Mouse (Mus musculus): ENCODE data around the gene Sccpdh. TPM values are rescaled to one million over a fixed set of nuclear protein-coding genes. Genes with fewer than 3 reads are reported as not detected.
A peak's percentile ranks its signal among the peaks of the same experiment; 100 is the strongest.
"Not testable (repeated sequence)": the region's sequence is repeated elsewhere in the genome, so short reads cannot be mapped to it uniquely, and the experiment has no call there.

Gene Sccpdh
- 15.1 and 17.0 TPM in 2 replicates for polyA plus RNA-seq (2012; rRNA removed)

DNA sequence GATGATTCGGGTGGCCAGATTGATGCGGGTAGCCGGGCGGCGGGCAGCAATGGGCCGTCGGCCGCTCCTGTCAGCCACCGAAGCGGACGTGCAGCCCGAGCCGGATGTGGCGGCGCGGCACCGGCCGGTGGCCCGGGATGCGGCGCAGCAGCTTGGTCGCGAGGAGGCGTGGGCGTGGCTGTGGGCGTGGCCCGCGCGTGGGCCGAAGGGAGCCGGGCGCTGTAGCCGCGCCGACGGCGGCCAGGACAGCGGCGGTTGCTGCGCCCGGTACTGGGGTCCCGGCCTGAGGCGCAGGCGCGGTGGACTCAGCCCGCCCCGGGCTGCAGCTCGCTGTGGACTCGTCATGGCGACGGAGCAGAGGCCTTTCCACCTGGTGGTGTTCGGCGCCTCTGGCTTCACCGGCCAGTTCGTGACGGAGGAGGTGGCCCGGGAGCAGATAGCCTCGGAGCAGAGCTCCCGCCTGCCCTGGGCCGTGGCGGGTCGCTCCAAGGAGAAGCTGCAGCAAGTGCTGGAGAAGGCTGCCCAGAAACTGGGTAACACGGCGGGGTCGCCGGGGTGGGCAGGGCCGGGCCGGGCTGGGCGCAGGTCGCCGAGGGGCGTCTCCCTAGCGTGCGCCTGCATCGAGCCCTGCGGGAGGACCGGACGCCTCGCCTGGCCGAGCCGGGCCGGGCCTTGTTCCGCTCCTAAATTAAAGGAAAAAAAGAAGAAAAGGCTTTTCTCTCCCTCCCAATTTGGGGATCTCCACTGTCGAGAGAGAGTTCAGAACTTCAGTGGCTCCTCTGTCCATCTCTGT, at the start of gene Sccpdh:
Gene Sccpdh (plus strand): TSS at position 198 of the 793 bp plus-strand sequence.
- under 1% methylated on average over 84 of the region's 84 CpGs for WGBS
- DNase-seq (ENCODE audit: low read depth, low spot score): no peak

DNA sequence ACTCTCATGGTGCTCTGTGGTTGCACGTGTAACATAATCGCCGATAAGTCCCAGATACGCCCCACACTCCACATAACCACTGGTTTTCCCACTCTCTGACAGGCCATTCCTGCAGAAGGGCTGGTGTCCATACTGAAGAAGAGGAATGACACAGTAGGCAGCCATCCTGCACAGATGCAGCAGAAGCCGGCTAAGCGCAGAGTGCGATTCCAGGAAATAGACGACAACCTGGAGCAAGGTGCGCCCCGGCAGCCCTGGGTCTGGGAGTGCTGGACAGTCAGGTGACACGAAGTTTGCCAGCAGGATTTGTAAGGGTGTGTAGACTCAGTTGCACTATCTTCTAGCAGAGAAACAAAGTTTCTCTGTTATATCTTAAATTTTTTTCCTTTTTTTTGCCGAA, 45.3 kb upstream of the Sccpdh start:
- no peak for DNase-seq (ENCODE audit: low read depth, low spot score)
- 90% methylated on average over 12 of the region's 12 CpGs for WGBS

DNA sequence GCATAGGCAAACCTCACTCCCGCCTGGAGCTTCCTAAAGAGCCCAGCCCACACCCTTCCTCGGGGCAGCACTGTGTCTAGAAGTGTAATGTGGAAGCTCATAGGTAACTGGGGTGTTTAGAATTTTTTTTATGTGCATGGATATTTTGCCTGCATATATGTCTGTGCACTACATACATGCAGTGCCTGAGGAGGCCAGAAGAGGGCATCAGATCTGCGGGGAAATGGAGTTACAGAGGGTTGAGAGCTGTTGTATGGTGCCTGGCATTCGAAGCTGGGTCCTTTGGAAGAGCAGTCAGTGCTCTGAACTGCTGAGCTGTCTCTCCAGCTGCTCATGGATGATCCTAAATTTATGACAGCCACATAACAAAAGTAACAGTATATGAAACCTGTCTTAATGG, 44.4 kb upstream of the Sccpdh start:
- WGBS: 60% methylated on average over 4 of the region's 4 CpGs
- DNase-seq (ENCODE audit: low read depth, low spot score): no peak

DNA sequence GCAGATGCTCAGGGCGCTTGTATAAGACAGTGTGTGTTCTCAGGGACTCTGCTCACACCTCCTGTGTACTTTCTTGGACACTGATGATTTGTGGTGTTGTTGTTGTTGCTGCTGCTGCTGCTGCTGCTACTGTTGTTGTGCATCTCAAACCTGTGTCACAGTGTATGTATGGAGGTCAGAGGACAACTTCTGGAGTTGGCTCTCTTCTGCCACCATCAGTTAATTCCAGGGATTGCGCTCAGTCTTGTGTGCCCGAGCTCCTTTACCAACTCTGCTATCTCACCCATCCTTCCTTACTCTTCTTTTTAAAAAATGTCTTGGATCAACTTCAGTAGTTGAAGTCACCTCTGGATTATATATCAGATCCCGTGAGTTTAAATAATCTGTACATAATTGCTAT, 43.7 kb upstream of the Sccpdh start:
- 65% methylated on average over 4 of the region's 4 CpGs for WGBS
- no peak for DNase-seq (ENCODE audit: low read depth, low spot score)

DNA sequence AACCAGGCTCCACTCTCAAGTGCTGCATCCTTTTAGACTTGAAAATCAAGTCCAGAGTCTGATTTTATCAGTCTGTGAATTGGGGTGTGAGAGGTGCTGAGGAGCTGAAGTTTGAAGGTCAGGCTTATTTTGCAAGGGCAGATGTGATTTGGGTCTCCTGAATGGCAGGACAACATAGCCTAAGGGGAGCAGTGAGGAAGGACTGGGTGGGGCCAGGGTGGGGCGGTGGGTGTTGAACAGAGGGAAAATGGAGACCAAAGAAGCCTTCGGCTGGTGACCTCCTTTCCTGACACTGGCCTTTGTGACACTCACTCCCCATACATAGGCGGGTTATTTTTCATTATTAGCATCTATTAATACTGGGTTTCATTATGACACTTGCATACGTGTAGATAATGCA, 40.2 kb upstream of the Sccpdh start:
- 81% methylated on average over 4 of the region's 4 CpGs for WGBS

DNA sequence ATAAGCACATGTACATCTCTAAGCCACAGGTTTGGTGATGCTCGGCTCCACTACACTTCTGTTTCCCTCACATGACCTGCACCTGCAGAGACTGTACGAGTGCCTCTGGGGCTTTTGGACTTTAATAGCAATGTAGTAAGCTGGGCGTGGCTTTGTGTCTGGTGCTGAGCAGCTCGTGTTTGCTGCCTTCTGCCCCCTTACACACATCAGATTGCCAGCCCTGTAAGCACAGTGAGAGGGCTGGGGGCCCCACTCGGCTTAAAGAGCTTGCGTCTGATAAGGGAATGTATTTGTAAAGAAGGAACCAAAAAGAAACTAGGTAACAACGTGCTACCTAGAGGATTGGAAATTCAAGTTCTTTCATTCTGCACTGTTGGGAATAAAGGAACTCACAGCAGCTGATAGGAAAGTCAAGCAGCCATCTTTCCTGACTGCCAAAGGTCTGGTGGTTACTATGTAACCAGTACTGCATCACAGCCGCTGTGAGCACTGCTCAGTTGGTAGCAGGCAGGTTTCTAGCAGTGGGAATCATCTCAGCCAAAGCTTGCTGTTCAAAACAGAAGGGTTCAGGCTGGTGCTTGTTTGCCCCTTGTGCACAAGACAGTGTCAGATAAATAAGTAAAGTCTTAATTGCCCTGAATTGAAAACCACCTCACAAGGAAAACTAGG, 39.4 kb upstream of the Sccpdh start:
- 30% methylated on average over 8 of the region's 8 CpGs for WGBS
- DNase-seq (ENCODE audit: low read depth, low spot score): no peak

More for the DNA sequence above, 40.2 kb upstream of the Sccpdh start:
- DNase-seq (ENCODE audit: low read depth, low spot score): no peak

DNA sequence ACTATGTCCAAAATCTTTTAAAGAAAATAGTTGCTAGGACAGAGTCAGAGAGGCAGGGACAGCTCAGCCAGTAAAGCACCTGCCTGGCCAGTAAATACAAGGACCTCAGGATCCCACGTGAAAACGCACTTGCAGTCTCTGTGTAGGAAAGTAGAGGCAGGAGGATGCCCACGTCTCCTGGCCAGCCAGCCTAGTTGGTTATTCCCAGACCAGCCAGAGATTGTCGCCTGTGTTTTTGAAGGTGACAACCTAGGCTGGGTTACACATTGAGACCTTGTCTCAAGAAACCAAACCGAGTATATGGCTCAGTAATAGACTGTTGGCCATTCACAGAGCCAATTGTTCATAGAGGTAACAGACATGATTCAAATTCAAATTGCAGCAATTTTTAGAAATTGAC, 38.7 kb upstream of the Sccpdh start:
- no peak for DNase-seq (ENCODE audit: low read depth, low spot score)
- 76% methylated on average over 5 of the region's 5 CpGs for WGBS

DNA sequence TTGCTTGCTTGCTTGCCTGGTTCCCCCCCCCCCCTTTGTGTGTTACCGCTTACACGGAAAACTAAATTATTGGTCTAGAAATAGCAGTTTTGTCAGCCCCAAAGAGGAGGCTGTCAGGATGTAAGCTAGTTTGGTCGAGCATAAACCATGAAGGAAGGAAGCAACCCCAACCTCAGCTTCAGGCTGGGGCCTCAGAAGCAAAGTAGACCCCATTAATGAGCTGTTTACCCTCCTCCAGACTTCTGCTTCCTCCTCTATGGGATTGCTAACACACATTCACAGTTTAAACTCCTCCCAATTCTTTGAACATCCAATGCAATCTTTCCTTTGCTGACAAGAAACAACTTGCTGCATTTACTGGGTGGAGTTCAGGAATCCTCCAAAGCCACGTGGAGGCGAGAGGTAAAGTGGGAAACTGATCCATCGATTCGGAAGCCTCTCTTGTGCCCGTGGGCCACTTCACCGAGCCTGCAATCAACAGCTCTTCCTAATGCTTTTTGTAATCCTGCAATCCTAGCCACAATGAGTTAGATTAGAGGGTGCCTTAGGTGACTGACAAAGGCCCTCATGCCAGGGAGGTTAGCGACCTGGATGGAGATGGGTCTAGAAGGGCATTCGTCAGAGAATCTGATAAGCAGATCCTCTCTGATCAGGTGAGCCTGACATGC, 35.1 kb upstream of the Sccpdh start:
- DNase-seq (ENCODE audit: low read depth, low spot score): no peak
- WGBS: 78% methylated on average over 11 of the region's 11 CpGs

DNA sequence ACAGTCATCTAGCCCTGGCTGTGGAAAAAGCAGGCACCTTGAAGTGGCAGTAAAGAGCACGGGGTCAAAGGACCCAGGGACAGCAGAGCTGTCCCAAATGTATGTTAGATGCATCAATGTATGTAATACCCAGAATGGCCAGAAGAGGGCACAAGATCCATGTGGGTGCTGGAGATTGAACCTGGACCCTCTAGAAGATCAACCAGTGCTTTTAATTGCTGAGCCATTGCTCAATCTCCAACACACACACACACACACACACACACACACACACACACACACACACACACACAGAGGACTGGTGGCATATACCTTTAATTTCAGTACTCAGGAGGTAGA, 34.6 kb upstream of the Sccpdh start:
- WGBS: 14% methylated on average over 1 of the region's 1 CpGs
- no peak for DNase-seq (ENCODE audit: low read depth, low spot score)

DNA sequence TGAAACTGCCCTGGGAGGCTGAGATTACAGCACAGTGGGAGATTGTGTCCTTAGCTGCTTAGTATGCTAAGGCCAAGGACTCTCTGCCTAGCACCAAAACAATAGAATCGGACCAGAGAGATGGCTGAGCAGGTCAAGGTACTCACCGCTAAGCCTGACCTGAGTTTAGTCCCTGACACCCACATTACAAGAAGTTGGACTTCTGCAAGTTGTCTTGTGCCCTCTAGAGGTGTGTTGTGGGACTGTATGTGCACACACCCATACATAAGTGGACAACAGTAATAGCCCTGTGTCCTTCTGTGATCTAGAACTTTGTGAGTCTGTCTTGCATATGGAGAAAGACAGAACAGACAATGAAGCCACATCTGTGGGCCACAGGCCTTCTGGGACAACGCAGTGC, 33.9 kb upstream of the Sccpdh start:
- DNase-seq (ENCODE audit: low read depth, low spot score): no peak
- WGBS: 86% methylated on average over 3 of the region's 3 CpGs

DNA sequence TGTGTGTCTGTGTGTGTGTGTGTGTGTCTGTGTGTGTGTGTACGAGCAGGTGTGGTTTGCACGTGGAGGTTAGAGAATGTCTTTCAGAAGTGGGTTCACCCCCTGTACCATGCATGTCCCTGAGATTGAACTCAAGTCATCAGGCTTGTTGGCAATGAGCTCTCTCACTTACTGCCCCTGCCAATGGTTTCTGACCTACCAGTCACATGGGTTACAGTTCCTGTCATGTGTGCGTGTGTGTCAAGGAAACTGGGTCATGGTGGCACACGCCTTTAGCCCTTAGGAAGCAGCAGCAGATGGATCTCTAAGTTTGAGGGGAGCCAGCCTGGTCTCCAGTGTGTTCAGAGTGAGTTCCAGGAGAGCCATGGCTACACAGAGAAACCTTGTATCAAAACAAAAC, 25.3 kb upstream of the Sccpdh start:
- DNase-seq (ENCODE audit: low read depth, low spot score): no peak

DNA sequence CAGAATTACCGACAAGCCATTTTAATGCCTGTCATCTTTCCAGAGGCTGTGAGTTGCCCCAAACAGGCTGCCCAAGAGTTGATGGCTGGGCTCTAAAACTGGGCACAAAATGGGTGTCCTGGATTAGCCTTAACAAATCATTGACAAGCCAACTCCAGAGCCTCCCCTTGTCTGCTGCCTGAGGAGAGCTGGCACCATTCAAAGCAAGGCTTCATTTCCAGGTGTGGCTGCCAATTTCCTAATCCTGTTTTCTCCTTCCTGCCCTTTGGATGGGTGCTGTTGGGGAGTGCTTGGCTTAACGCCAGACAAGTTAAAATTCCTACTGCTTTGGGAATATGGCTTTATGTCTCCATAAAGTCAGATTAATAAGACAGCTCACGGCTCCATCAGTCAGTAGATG, 23.9 kb upstream of the Sccpdh start:
- 24% methylated on average over 3 of the region's 3 CpGs for WGBS
- DNase-seq (ENCODE audit: low read depth, low spot score): no peak

More for the DNA sequence above, 25.3 kb upstream of the Sccpdh start:
- WGBS: 73% methylated on average over 4 of the region's 4 CpGs

DNA sequence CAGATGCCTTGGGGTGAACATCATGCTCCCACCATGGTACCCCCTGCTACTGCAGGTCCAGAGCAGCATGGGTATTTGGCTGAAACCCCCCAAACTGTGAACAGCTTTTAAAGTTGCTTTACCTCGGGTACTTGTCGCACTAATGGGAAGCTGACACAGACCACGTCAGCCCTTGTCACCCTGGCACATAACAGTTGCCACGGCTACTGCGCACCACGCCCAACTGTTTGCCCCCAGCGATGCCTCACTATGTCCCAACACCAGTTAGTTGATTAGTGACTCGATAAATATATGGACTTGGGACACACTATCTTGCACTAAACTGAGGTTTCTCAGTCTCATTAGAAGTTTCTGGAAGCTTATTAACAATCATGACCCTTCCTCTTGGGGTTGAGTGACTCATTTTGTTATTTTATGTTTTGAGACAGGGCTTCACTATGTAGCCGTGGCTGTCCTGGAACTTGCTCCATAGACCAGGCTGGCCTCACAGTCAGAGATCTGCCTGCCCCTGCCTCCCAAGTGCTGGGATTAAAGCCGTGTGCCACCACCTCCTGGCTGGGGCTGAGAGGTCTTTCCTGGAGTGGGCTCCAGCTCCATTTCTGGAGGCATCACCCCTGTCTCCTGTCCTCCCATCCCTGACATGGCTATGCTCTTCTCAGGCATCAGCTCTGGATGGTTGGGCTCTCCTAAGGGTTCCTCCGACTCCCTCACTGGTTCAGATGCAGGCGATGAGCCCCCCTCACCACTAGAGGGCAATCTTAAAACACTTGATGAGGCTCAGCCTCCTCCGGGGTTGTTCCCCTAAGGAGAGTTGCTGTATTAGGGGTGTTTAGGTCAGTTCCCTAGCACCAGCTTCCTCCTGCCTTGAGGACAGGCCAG, 22.7 kb upstream of the Sccpdh start:
- WGBS: 49% methylated on average over 13 of the region's 13 CpGs
- DNase-seq (ENCODE audit: low read depth, low spot score): peak; percentile 40

DNA sequence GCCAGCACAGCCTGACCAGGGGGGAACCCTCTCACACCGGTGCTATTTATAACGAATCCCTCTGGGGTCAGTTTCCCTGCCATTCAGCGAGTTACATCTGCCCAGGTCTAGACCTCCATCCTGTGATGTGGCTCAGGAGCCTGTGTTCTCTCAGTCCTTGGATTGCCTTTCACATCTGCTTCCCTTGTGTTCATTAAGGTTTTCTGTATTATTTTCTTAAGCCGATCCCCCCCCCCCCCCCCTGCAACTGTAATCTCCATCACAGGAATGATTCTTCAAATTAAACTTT, 22.1 kb upstream of the Sccpdh start:
- WGBS: 28% methylated on average over 4 of the region's 4 CpGs
- no peak for DNase-seq (ENCODE audit: low read depth, low spot score)

DNA sequence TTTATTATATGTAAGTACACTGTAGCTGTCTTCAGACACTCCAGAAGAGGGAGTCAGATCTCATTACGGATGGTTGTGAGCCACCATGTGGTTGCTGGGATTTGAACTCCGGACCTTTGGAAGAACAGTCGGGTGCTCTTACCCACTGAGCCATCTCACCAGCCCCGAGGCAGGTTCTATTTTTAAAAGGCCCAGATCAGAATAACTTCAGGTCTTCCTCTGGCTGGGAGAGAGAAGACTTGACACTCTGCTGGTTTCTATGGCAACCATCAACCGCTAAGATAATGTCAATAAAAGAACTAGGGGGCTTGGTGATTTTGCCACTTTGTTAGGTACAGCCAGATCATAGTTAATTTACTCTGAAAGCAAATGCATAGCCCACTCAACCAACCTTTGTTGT, 19.3 kb upstream of the Sccpdh start:
- 69% methylated on average over 5 of the region's 5 CpGs for WGBS
- not testable (repeated sequence) for DNase-seq (ENCODE audit: low read depth, low spot score)

DNA sequence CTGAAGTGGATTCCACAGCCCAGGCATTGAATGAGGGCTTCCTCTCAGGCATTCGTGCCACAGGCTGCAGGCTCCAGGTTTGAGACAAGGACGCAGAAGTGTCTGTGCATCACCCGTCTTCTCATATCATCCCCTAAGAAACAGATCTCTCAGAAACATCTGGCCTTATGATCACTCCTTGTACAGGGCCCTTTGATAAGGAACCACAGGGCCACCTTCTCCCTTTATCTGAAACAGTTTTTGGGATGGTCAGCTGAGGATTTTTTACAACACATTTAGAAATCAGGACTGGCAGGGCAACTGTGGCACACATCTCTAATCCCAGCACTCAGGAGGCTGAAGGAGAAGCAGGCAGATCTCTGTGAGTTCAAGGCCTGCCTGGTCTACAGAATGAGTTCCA, 18.7 kb upstream of the Sccpdh start:
- WGBS: 77% methylated on average over 3 of the region's 3 CpGs
- no peak for DNase-seq (ENCODE audit: low read depth, low spot score)

DNA sequence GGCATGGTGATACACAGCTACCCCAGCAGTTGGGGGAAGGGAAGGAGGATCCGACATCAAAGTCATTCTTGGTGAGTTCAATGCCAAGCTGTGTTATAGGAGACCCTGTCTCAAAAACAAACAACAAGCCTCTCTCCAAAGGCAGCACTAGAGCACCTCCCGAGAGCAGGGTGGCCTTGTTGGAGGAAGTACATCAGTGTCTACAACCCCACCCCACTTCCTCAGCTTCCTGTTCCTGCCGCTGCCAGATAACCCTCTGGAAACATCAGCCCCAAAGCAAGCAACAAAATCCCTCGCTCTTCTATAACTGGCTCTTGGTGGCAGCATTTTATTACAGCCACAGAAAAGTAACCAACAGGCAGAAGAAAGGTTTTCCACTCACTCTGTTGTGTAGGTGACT, 17.7 kb upstream of the Sccpdh start:
- no peak for DNase-seq (ENCODE audit: low read depth, low spot score)
- 60% methylated on average over 4 of the region's 4 CpGs for WGBS

DNA sequence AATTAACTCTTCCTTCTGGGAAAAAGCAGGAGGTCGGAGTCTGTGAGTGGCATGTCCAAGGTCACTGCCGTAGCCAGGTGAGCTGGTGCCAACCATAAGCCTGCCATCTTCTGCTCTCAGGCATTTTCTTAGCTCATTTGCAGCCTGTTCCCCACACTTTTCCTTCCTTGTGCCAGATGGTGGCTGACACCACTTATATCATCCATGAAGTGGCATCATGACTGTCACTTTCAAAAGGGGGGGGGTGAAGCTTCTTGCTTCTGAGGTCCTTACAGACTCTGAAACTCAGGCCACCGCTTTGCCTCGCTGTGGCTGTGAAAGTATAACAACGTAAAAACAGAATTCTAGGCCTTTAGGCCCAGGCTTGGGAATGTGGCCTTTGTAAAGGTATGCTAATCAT, 16.8 kb upstream of the Sccpdh start:
- 84% methylated on average over 5 of the region's 5 CpGs for WGBS
- no peak for DNase-seq (ENCODE audit: low read depth, low spot score)

DNA sequence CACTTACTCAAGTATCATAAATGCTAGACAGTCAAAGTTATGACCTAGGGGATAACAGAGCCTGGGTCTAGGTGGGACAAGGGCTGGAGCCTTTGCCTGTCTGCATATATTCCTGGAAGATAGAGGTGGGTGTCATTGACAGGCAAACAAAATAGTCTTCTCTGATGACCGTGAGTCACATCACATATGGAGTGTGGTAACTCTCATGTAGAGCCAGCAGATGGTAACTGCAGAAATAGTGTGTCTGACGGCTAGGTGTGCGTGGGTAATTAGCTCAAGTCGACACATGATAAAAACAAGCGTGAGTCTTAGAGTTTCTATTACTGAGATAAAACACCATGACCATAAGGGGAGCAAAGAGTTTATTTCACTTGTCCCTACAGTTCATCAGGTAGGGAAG, 4.9 kb upstream of the Sccpdh start:
- DNase-seq (ENCODE audit: low read depth, low spot score): no peak
- WGBS: 92% methylated on average over 5 of the region's 5 CpGs

DNA sequence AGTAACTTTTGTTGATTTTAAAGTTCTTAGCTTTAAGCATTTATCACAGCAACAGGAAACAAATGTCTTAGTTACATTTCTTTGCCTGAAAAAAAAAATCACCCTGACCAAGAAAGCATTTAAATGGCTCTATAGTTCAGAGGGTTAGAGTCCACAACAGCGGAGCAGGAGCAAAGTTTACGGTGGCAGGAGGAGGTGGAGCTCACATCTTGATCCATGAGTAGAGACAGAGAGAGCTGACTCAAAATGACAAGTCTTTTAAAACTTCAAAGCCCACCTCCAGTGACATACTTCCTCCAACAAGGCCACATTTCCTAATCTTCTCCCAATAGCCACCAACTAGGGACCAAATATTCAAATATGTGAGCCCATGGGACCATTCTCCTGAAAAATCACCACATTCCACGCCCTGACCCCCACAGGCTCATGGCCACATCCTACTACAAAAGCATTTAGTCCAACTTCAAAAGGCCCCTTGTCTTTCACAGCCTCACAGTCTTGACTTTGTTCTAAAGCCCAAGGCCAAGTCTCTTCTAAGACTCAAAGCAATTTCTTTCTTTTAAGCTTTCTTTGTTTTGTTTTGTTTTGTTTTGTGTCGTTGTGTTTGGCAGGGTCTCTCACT, 3.6 kb upstream of the Sccpdh start:
- no peak for DNase-seq (ENCODE audit: low read depth, low spot score)
- 53% methylated on average over 4 of the region's 4 CpGs for WGBS

Measured in large intestine, adult 2 months (tissue).